ENCODE assay signal across 8 mouse cellular contexts in genomic region chr13:46268815-46269445, GRCm38 (mm10). TPM values are rescaled to one million over a fixed set of nuclear protein-coding genes. Genes with fewer than 3 reads are reported as not detected.
DNase-seq lines count a peak whose midpoint lies in the region; ATAC-seq lines count a peak whose summit lies in the region.

No protein-coding gene starts in this region.

- H3K4me1 ChIP-seq in hindbrain, embryonic 10.5 days (replicated peaks): peaks cover 30% of the 10 kb centered on the region
- peaks cover 33% of the 10 kb centered on the region for H3K4me1 ChIP-seq in midbrain, embryonic 12.5 days

- 56% methylated on average over 7 of the region's 7 CpGs for WGBS in hindbrain, embryonic 10.5 days
- 38% methylated on average over 7 of the region's 7 CpGs for WGBS in midbrain, embryonic 12.5 days

- DNase-seq in kidney, postnatal 10 days: peak; percentile 64
- no peak for DNase-seq in kidney, adult 8-10 months
- peak; percentile 10 to 49 for DNase-seq in cerebellum, postnatal 25 days
- DNase-seq in hindbrain, embryonic 10.5 days (ENCODE audit: low spot score): no peak
- DNase-seq in left cerebral cortex, adult 11 months (ENCODE audit: low spot score): peak; percentile 63
- DNase-seq in urinary bladder, postnatal 25 days (ENCODE audit: low spot score): peak; percentile 64
- no peak for DNase-seq in spleen, postnatal 4 days (ENCODE audit: low spot score in 2 of 2)

- 0 out of 2 replicates have a peak overlapping the region, but pooled peaks have one; percentile 0 for H3K27ac ChIP-seq in hindbrain, embryonic 10.5 days
- no peak overlapping the region; the same call in 1 of the 2 replicates for H3K27ac ChIP-seq in midbrain, embryonic 12.5 days (replicated peaks)

- no peaks in the 10 kb centered on the region; the same call in 1 of the 2 replicates for H3K27me3 ChIP-seq in hindbrain, embryonic 10.5 days (ENCODE audit: insufficient read depth, poor library complexity, severe bottlenecking)
- peaks cover 4% of the 10 kb centered on the region for H3K27me3 ChIP-seq in midbrain, embryonic 12.5 days

- H3K9me3 ChIP-seq in hindbrain, embryonic 10.5 days: no peaks in the 10 kb centered on the region
- H3K9me3 ChIP-seq in midbrain, embryonic 12.5 days: no peaks in the 10 kb centered on the region

- H3K4me2 ChIP-seq in midbrain, embryonic 12.5 days (replicated peaks): no peak overlapping the region

- ATAC-seq in midbrain, embryonic 12.5 days (ENCODE audit: low FRiP score, low read depth): peak; percentile 49; the same call in 1 of the 2 replicates

- H3K36me3 ChIP-seq in hindbrain, embryonic 10.5 days: no peaks in the 10 kb centered on the region
- H3K36me3 ChIP-seq in midbrain, embryonic 12.5 days: no peaks in the 10 kb centered on the region

- no peak overlapping the region for H3K9ac ChIP-seq in midbrain, embryonic 12.5 days (replicated peaks)

- no peak overlapping the region for H3K4me3 ChIP-seq in hindbrain, embryonic 10.5 days
- H3K4me3 ChIP-seq in midbrain, embryonic 12.5 days: no peak overlapping the region

RNA-seq across cellular contexts. Expression of gene Stmnd1, which starts 4.6 kb away (rescaled TPM):
- 0.11 TPM in 1 of 2 replicates, not detected in the other for polyA plus RNA-seq in hindbrain, embryonic 10.5 days (2016; fragmentation: Nextera tagmentation; extraction: Ambion mirVana)
- polyA plus RNA-seq in midbrain, embryonic 12.5 days (2016; fragmentation: Nextera tagmentation; extraction: Ambion mirVana): not detected in 2 replicates

Comparison
In these comparisons a context has a peak if more than half of its experiments do, and no peak if none do; other contexts are left out.
1. DNase-seq: peak in kidney, postnatal 10 days (single experiment), cerebellum, postnatal 25 days (2 of 2), left cerebral cortex, adult 11 months (single experiment) and urinary bladder, postnatal 25 days (single experiment); none in kidney, adult 8-10 months (0 of 2), hindbrain, embryonic 10.5 days (single experiment) and spleen, postnatal 4 days (0 of 2).